Mouse (Mus musculus): ENCODE data around the gene Tmem151b.

- TF ChIP-seq POLR2A (IDR thresholded peaks at IDR 0.05; ENCODE audit: extremely low read depth, insufficient read depth, low read length), result no peak
- TF ChIP-seq CTCF (IDR thresholded peaks at IDR 0.05; ENCODE audit: extremely low read depth, insufficient read depth, low read length), result no peak
Observed at GRCm38 (mm10) chr17:45589236-45589635, 39.8 kb upstream of the Tmem151b start.
